Mouse (Mus musculus) hindbrain, embryonic 16.5 days (tissue): ENCODE results near the gene Coro6. TPM values are rescaled to one million over a fixed set of nuclear protein-coding genes. Genes with fewer than 3 reads are reported as not detected.

Source experiments
- ATAC-seq: fragments of 200-750 bp; cut with Nextera tagmentation; 2 replicates; pipeline ENCODE4 v1.8.0; 2017; ENCODE audit warnings: moderate TSS enrichment, moderate library complexity
- H3K27ac ChIP-seq: fragments of 300-500 bp; sonication (generic); 2 replicates; pipeline ENCODE4 v1.5.1; 2014; ENCODE audit warnings: low read depth, mild to moderate bottlenecking, control low read depth, low read length, moderate library complexity
- H3K27me3 ChIP-seq: fragments of 300-500 bp; sonication (generic); replicated peaks from 2 replicates; pipeline ENCODE4 v1.6.1; 2014; ENCODE audit warnings: low read length; ENCODE audit not compliant: control insufficient read depth, insufficient read depth
- H3K36me3 ChIP-seq: fragments of 300-500 bp; sonication (generic); 2 replicates; pipeline ENCODE4 v1.6.1; 2014; ENCODE audit warnings: mild to moderate bottlenecking, low read length, moderate library complexity, mixed read lengths; ENCODE audit not compliant: control insufficient read depth, insufficient read depth
- H3K4me1 ChIP-seq: fragments of 300-500 bp; sonication (generic); 2 replicates; pipeline ENCODE4 v1.6.1; 2014; ENCODE audit warnings: low read depth, low read length; ENCODE audit not compliant: control insufficient read depth, insufficient read depth
- H3K4me2 ChIP-seq: fragments of 300-500 bp; sonication (generic); 2 replicates; pipeline ENCODE4 v1.6.1; 2014; ENCODE audit warnings: mild to moderate bottlenecking, low read length, control low read depth, moderate library complexity
- H3K4me3 ChIP-seq: fragments of 300-500 bp; sonication (generic); 2 replicates; pipeline ENCODE4 v1.5.1; 2014; ENCODE audit warnings: mild to moderate bottlenecking, low read length, control low read depth, moderate library complexity
- H3K9ac ChIP-seq: fragments of 300-500 bp; sonication (generic); 2 replicates; pipeline ENCODE4 v1.6.1; 2014; ENCODE audit warnings: low read depth, mild to moderate bottlenecking, control low read depth, low read length, moderate library complexity
- H3K9me3 ChIP-seq: fragments of 300-500 bp; sonication (generic); 2 replicates; pipeline ENCODE4 v1.6.1; 2014; ENCODE audit warnings: mild to moderate bottlenecking, low read length, moderate library complexity; ENCODE audit not compliant: control insufficient read depth
- WGBS: fragments of 180-500 bp; shearing (Covaris S2); extraction: QIAGEN DNeasy Blood & Tissue Kit; methylation state at CpG from one replicate; pipeline ENCODE4 v1.1.7; 2014; 5-methylcytosine and 5-hydroxymethylcytosine counted together
- polyA plus RNA-seq: library from polyadenylated mRNA; unstranded; fragments of >200 nt; fragmentation: Nextera tagmentation; extraction: Ambion mirVana; gene quantifications from 2 replicates; pipeline ENCODE4 v1.2.1, GENCODE M21; 2015

Gene Coro6
- polyA plus RNA-seq, 1 experiment from 2014 or later: 1.3 TPM

GRCm38 (mm10) chr11:77472775-77473174 lies 10.6 kb downstream of the Coro6 start:
- H3K27me3 ChIP-seq: no peaks in the 10 kb centered on the region
- no peak overlapping the region for H3K27ac ChIP-seq
- H3K9me3 ChIP-seq: no peaks in the 10 kb centered on the region
- WGBS: 93% methylated on average over 16 of the region's 16 CpGs
- no peak overlapping the region for H3K4me3 ChIP-seq
- no peak overlapping the region for H3K9ac ChIP-seq
- no peaks in the 10 kb centered on the region for H3K4me1 ChIP-seq
- no peak overlapping the region for H3K4me2 ChIP-seq
- peaks cover 26% of the 10 kb centered on the region for H3K36me3 ChIP-seq
- ATAC-seq: no peak

GRCm38 (mm10) chr11:77476216-77476615 lies 14.0 kb downstream of the Coro6 start:
- no peak overlapping the region for H3K4me2 ChIP-seq
- 92% methylated on average over 14 of the region's 14 CpGs for WGBS
- no peaks in the 10 kb centered on the region for H3K27me3 ChIP-seq
- ATAC-seq: no peak
- no peak overlapping the region for H3K27ac ChIP-seq
- H3K4me3 ChIP-seq: no peak overlapping the region
- H3K9me3 ChIP-seq: no peaks in the 10 kb centered on the region
- no peaks in the 10 kb centered on the region; the same call in 1 of the 2 replicates for H3K4me1 ChIP-seq
- peaks cover 23% of the 10 kb centered on the region for H3K36me3 ChIP-seq
- H3K9ac ChIP-seq: no peak overlapping the region

GRCm38 (mm10) chr11:77476895-77477294 lies 14.7 kb downstream of the Coro6 start:
- H3K9me3 ChIP-seq: no peaks in the 10 kb centered on the region
- H3K4me2 ChIP-seq: no peak overlapping the region
- no peaks in the 10 kb centered on the region for H3K27me3 ChIP-seq
- H3K9ac ChIP-seq: no peak overlapping the region
- no peak overlapping the region for H3K27ac ChIP-seq
- H3K4me1 ChIP-seq: no peaks in the 10 kb centered on the region; the same call in 1 of the 2 replicates
- no peak for ATAC-seq
- H3K36me3 ChIP-seq: peaks cover 16% of the 10 kb centered on the region
- 95% methylated on average over 6 of the region's 6 CpGs for WGBS
- no peak overlapping the region for H3K4me3 ChIP-seq

- Histone ChIP-seq H3K9ac (no peak overlapping the region), H3K36me3 (no peaks in the 10 kb centered on the region), H3K4me3 (no peak overlapping the region), H3K4me2 (no peak overlapping the region), H3K27me3 (no peaks in the 10 kb centered on the region), H3K4me1 (peaks cover 35% of the 10 kb centered on the region), H3K27ac (no peak overlapping the region), H3K9me3 (no peaks in the 10 kb centered on the region)
- ATAC-seq: no peak
- 60% methylated on average over 3 of the region's 3 CpGs for WGBS
These were observed 20.8 kb downstream of the Coro6 start for GRCm38 (mm10) chr11:77483043-77483442.

GRCm38 (mm10) chr11:77483510-77484255 lies 21.5 kb downstream of the Coro6 start:
- H3K36me3 ChIP-seq: no peaks in the 10 kb centered on the region
- no peak overlapping the region for H3K4me2 ChIP-seq
- H3K4me3 ChIP-seq: no peak overlapping the region
- 0 out of 2 replicates have a peak overlapping the region, but pooled peaks have one; percentile 31 for H3K9ac ChIP-seq
- ATAC-seq: no peak
- H3K9me3 ChIP-seq: no peaks in the 10 kb centered on the region
- H3K27ac ChIP-seq: no peak overlapping the region
- no peaks in the 10 kb centered on the region for H3K27me3 ChIP-seq
- H3K4me1 ChIP-seq: peaks cover 38% of the 10 kb centered on the region
- 67% methylated on average over 11 of the region's 11 CpGs for WGBS

- H3K27me3 ChIP-seq: no peaks in the 10 kb centered on the region
- no peaks in the 10 kb centered on the region for H3K36me3 ChIP-seq
- H3K27ac ChIP-seq: peak overlapping the region; percentile 29; the same call in 1 of the 2 replicates
- peak overlapping the region; percentile 15; the same call in 1 of the 2 replicates for H3K4me2 ChIP-seq
- WGBS: 34% methylated on average over 6 of the region's 6 CpGs
- H3K4me3 ChIP-seq: no peak overlapping the region
- H3K9ac ChIP-seq: peak overlapping the region; percentile 35
- H3K4me1 ChIP-seq: peaks cover 41% of the 10 kb centered on the region
- no peak for ATAC-seq
- H3K9me3 ChIP-seq: no peaks in the 10 kb centered on the region
These were observed 23.0 kb downstream of the Coro6 start for GRCm38 (mm10) chr11:77485229-77485628.

- WGBS: 26% methylated on average over 5 of the region's 5 CpGs
- 0 out of 2 replicates have a peak, but pooled peaks have one; percentile 25 for ATAC-seq
- H3K27ac ChIP-seq: peak overlapping the region; percentile 60
- H3K9me3 ChIP-seq: no peaks in the 10 kb centered on the region
- no peaks in the 10 kb centered on the region for H3K27me3 ChIP-seq
- H3K4me2 ChIP-seq: peak overlapping the region; percentile 76
- peaks cover 55% of the 10 kb centered on the region for H3K4me1 ChIP-seq
- H3K36me3 ChIP-seq: no peaks in the 10 kb centered on the region
- H3K9ac ChIP-seq: peak overlapping the region; percentile 37
- peak overlapping the region; percentile 23 for H3K4me3 ChIP-seq
These were observed 24.6 kb downstream of the Coro6 start for GRCm38 (mm10) chr11:77486798-77487197.

GRCm38 (mm10) chr11:77488771-77489581 lies 26.8 kb downstream of the Coro6 start:
- Histone ChIP-seq H3K4me3 (peak overlapping the region; percentile 95), H3K4me1 (peaks cover 62% of the 10 kb centered on the region), H3K9ac (peak overlapping the region; percentile 98), H3K27me3 (no peaks in the 10 kb centered on the region), H3K4me2 (peak overlapping the region; percentile 76), H3K36me3 (no peaks in the 10 kb centered on the region), H3K9me3 (no peaks in the 10 kb centered on the region), H3K27ac (peak overlapping the region; percentile 92)
- WGBS: 2% methylated on average over 45 of the region's 55 CpGs
- ATAC-seq: no peak
